Mouse (Mus musculus) urinary bladder, adult 18-20 months (tissue): Measurements from ENCODE around the gene Tm9sf4.

ENCODE experiments used
- DNase-seq, 2 experiments: peaks; one replicate each; pipeline ENCODE4 v3.0.0; 2022; ENCODE audit warnings: low spot score in 2 of 2, mixed read lengths in 2 of 2

The Tm9sf4 gene

GRCm38 (mm10) chr2:153259030-153259863 is 98.1 kb downstream of the Tm9sf4 start:
- DNase-seq: no peak
